Mouse (Mus musculus) hindbrain, postnatal 0 days (tissue): Measurements from ENCODE around the gene Thsd7a. TPM values are rescaled to one million over a fixed set of nuclear protein-coding genes. Genes with fewer than 3 reads are reported as not detected.

Source experiments
- ATAC-seq: fragments of 200-750 bp; cut with Nextera tagmentation; 2 replicates; pipeline ENCODE4 v1.8.0; 2017; ENCODE audit warnings: mild to moderate bottlenecking, moderate TSS enrichment, moderate library complexity
- DNase-seq: peaks from one replicate; pipeline ENCODE4 v3.0.0-alpha.2; 2015; ENCODE audit warnings: low spot score
- H3K27ac ChIP-seq: fragments of 300-500 bp; sonication (generic); 2 replicates; pipeline ENCODE4 v1.5.1; 2014; ENCODE audit warnings: mild to moderate bottlenecking
- H3K27me3 ChIP-seq: fragments of 300-500 bp; sonication (generic); 2 replicates; pipeline ENCODE4 v1.6.1; 2014; ENCODE audit warnings: low read length, mixed read lengths; ENCODE audit not compliant: insufficient read depth
- H3K36me3 ChIP-seq: fragments of 300-500 bp; sonication (generic); 2 replicates; pipeline ENCODE4 v1.6.1; 2014; ENCODE audit warnings: low read length, mixed read lengths; ENCODE audit not compliant: insufficient read depth
- H3K4me1 ChIP-seq: fragments of 300-500 bp; sonication (generic); 2 replicates; pipeline ENCODE4 v1.6.1; 2014; ENCODE audit warnings: antibody characterized with exemption, low read length, mixed read lengths; ENCODE audit not compliant: insufficient read depth
- H3K4me2 ChIP-seq: fragments of 300-500 bp; sonication (generic); 2 replicates; pipeline ENCODE4 v1.6.1; 2014; ENCODE audit warnings: low read depth, mild to moderate bottlenecking, low read length, moderate library complexity, mixed read lengths
- H3K4me3 ChIP-seq: fragments of 300-500 bp; sonication (generic); 2 replicates; pipeline ENCODE4 v1.5.1; 2014; ENCODE audit warnings: low read length
- H3K9ac ChIP-seq: fragments of 300-500 bp; sonication (generic); replicated peaks from 2 replicates; pipeline ENCODE4 v1.6.1; 2014; ENCODE audit warnings: mild to moderate bottlenecking, low read length, moderate library complexity, mixed read lengths
- H3K9me3 ChIP-seq: fragments of 300-500 bp; sonication (generic); 2 replicates; pipeline ENCODE4 v1.6.1; 2016; ENCODE audit warnings: low read length, mixed read lengths
- CTCF ChIP-seq: IDR thresholded peaks from 2 replicates; pipeline ENCODE4 v1.5.1; 2016; ENCODE audit warnings: antibody characterized with exemption, control low read depth, low read depth
- WGBS: fragments of 180-500 bp; shearing (Covaris S2); extraction: QIAGEN DNeasy Blood & Tissue Kit; methylation state at CpG from one replicate; pipeline ENCODE4 v1.1.7; 2014; 5-methylcytosine and 5-hydroxymethylcytosine counted together
- polyA plus RNA-seq: library from polyadenylated mRNA; unstranded; fragments of >200 nt; fragmentation: Nextera tagmentation; extraction: Ambion mirVana; gene quantifications from 2 replicates; pipeline ENCODE4 v1.2.1, GENCODE M21; 2015
- total RNA-seq: library from RNA; depleted of rRNA; stranded (reverse); fragments of >200 nt; gene quantifications from 2 replicates; pipeline ENCODE4 v1.2.3, GENCODE M21; 2014

Gene Thsd7a
- total and polyA plus RNA-seq, 2 experiments from 2014 or later = 16.5 to 20.8 TPM

DNA sequence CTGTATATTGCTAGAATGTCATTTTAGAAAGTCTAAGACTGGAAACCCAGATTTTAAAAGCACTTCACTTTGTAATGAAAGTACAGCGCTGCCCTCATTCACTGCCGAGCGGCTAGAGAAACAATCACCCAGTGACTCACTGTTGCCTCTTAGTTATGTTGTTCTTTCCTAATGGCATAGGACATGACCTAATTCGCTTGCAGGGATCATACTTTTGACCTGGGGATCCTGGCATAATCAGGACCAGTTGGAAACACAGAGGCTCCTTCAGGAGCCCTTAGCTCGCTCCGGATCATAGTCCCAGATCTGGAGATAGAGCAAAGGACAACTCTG, 790 bp downstream of the Thsd7a start:
- Histone ChIP-seq H3K36me3 (no peaks in the 10 kb centered on the region), H3K27me3 (no peaks in the 10 kb centered on the region), H3K9ac (peak overlapping the region; percentile 80), H3K9me3 (no peaks in the 10 kb centered on the region), H3K4me1 (no peaks in the 10 kb centered on the region), H3K4me3 (peak overlapping the region; percentile 90), H3K4me2 (peak overlapping the region; percentile 75), H3K27ac (peak overlapping the region; percentile 90)
- WGBS = 0% methylated on average over 6 of the region's 6 CpGs
- TF ChIP-seq CTCF = no peak
- DNase-seq (no peak), ATAC-seq (no peak; the same call in 1 of the 2 replicates)

DNA sequence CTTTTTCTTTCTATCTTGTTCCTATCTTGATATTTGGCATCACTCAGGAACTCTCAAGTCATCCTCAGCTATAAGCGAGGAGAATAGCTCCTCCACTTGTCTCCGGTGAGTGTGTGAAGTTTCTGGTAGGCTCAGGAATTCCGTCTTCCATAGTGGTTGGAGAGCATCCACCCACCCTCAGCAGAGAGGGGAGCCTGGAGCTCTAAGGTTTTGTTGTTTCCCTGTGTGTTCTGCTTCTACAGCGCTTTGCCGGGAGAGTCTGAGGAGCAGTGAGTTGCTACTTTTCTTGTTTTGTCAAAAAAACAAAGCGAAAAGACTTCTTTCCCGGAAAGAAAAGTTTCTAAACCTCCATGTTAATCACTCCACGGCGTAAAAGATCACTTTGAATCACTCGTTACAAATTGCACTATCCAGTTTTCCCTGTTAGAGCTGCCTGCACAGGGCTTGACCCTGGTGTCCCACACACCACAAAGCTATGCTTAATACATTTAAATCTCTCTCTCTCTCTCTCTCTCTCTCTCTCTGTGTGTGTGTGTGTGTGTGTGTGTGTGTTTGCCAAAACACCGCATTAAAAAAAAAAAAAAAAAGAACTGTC, 1.3 kb downstream of the Thsd7a start:
- H3K36me3 ChIP-seq = no peaks in the 10 kb centered on the region
- peak overlapping the region; percentile 75 for H3K4me2 ChIP-seq
- H3K27me3 ChIP-seq = no peaks in the 10 kb centered on the region
- TF ChIP-seq CTCF = peak; percentile 36; the same call in 1 of the 2 replicates
- ATAC-seq = peak; percentile 38
- peak overlapping the region; percentile 90; the same call in 1 of the 2 replicates for H3K27ac ChIP-seq
- DNase-seq = peak; percentile 61
- peak overlapping the region; percentile 90 for H3K4me3 ChIP-seq
- no peaks in the 10 kb centered on the region for H3K9me3 ChIP-seq
- 3% methylated on average over 11 of the region's 11 CpGs for WGBS
- peak overlapping the region; percentile 80 for H3K9ac ChIP-seq
- H3K4me1 ChIP-seq = no peaks in the 10 kb centered on the region

DNA sequence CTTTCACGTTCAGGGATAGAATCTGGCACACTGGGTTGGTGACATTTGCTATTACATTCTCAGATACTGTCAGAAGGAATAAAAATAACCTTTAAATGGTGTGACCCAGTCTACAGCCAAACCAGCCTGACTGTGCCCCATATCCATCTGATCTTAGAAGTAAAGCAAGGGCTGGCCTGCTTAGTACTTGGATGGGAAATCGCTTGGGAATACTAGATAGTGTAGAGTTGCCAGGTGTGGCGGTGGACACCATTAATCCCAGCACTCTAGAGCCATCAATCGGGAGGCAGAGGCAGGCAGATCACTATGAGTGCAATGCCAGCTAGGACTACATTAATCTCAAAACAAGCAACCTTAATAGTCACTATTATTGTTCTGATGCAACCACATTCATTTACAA, 6.4 kb downstream of the Thsd7a start:
- Histone ChIP-seq H3K27me3 (no peaks in the 10 kb centered on the region), H3K4me1 (no peaks in the 10 kb centered on the region), H3K36me3 (no peaks in the 10 kb centered on the region), H3K9ac (no peak overlapping the region), H3K4me2 (no peak overlapping the region), H3K4me3 (no peak overlapping the region), H3K9me3 (no peaks in the 10 kb centered on the region), H3K27ac (no peak overlapping the region)
- DNase-seq (no peak), ATAC-seq (no peak)
- no peak for TF ChIP-seq CTCF
- WGBS = 91% methylated on average over 4 of the region's 4 CpGs

GRCm38 (mm10) chr6:12733924-12734323, 15.3 kb downstream of the Thsd7a start:
- H3K27ac ChIP-seq = no peak overlapping the region
- no peaks in the 10 kb centered on the region for H3K9me3 ChIP-seq
- no peak overlapping the region for H3K4me3 ChIP-seq
- H3K36me3 ChIP-seq = no peaks in the 10 kb centered on the region
- WGBS = 85% methylated on average over 3 of the region's 3 CpGs
- ATAC-seq = no peak
- DNase-seq = no peak
- TF ChIP-seq CTCF = no peak
- no peak overlapping the region for H3K4me2 ChIP-seq
- no peak overlapping the region for H3K9ac ChIP-seq
- no peaks in the 10 kb centered on the region for H3K27me3 ChIP-seq
- no peaks in the 10 kb centered on the region for H3K4me1 ChIP-seq

DNA sequence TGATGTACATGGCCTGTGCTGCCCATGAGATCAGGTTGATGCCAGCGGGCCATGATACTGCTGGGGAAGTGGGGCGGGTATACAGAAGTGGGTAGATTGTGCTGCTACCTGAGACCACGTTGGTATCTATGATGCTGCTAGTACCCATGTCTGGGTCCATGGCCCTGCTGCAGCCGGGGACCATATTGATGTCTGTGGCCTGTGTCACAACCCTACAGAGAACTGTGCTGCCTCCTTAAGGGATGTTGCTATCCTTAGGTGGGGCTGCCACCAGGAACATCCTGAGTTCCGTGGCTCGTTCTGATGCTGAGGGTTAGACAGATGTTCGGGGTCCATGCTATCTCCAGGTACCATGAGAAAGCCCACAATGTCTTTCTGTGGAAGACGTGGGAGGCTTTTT, 33.1 kb downstream of the Thsd7a start:
- H3K9me3 ChIP-seq = no peaks in the 10 kb centered on the region
- H3K4me2 ChIP-seq = no peak overlapping the region
- no peaks in the 10 kb centered on the region for H3K27me3 ChIP-seq
- no peak for TF ChIP-seq CTCF
- no peaks in the 10 kb centered on the region for H3K36me3 ChIP-seq
- no peak for DNase-seq
- H3K4me3 ChIP-seq = no peak overlapping the region
- H3K9ac ChIP-seq = no peak overlapping the region
- ATAC-seq = no peak
- H3K27ac ChIP-seq = no peak overlapping the region
- H3K4me1 ChIP-seq = no peaks in the 10 kb centered on the region
- 95% methylated on average over 8 of the region's 8 CpGs for WGBS

- H3K36me3 ChIP-seq = no peaks in the 10 kb centered on the region
- H3K27me3 ChIP-seq = no peaks in the 10 kb centered on the region
- H3K9ac ChIP-seq = no peak overlapping the region
- ATAC-seq (no peak), DNase-seq (no peak)
- WGBS = 65% methylated on average over 3 of the region's 3 CpGs
- H3K4me3 ChIP-seq = no peak overlapping the region
- no peaks in the 10 kb centered on the region for H3K9me3 ChIP-seq
- TF ChIP-seq CTCF = no peak
- no peak overlapping the region for H3K27ac ChIP-seq
- no peaks in the 10 kb centered on the region for H3K4me1 ChIP-seq
- H3K4me2 ChIP-seq = no peak overlapping the region
These were observed 36.6 kb downstream of the Thsd7a start for GRCm38 (mm10) chr6:12712581-12712980.

- H3K4me1 ChIP-seq = no peaks in the 10 kb centered on the region
- no peak overlapping the region for H3K4me3 ChIP-seq
- no peak overlapping the region for H3K9ac ChIP-seq
- no peaks in the 10 kb centered on the region for H3K9me3 ChIP-seq
- no peak for ATAC-seq
- H3K27ac ChIP-seq = no peak overlapping the region
- H3K4me2 ChIP-seq = no peak overlapping the region
- 54% methylated on average over 3 of the region's 3 CpGs for WGBS
- H3K27me3 ChIP-seq = no peaks in the 10 kb centered on the region
- no peaks in the 10 kb centered on the region for H3K36me3 ChIP-seq
- no peak for TF ChIP-seq CTCF
- DNase-seq = no peak
These were observed 46.3 kb downstream of the Thsd7a start for GRCm38 (mm10) chr6:12702925-12703324.
